Mouse (Mus musculus) lung, postnatal 25 days (tissue): ENCODE results near the gene Wdr34.
"Not testable (repeated sequence)": the region's sequence is repeated elsewhere in the genome, so short reads cannot be mapped to it uniquely, and the experiment has no call there.

ENCODE experiments used
- DNase-seq: peaks from one replicate; pipeline ENCODE4 v3.0.0; 2022; ENCODE audit warnings: low spot score

Gene Wdr34

GRCm38 (mm10) chr2:30066046-30066901 is 17.6 kb upstream of the Wdr34 start:
- DNase-seq = peak; percentile 96

- no peak for DNase-seq
Measured at GRCm38 (mm10) chr2:30064298-30064697, 15.6 kb upstream of the Wdr34 start.

- no peak for DNase-seq
Measured at GRCm38 (mm10) chr2:30063791-30064190, 15.1 kb upstream of the Wdr34 start.

GRCm38 (mm10) chr2:30063235-30063634 is 14.6 kb upstream of the Wdr34 start:
- no peak for DNase-seq

GRCm38 (mm10) chr2:30062249-30063093 is 13.8 kb upstream of the Wdr34 start:
- peak; percentile 64 for DNase-seq

GRCm38 (mm10) chr2:30061215-30062166 is 12.8 kb upstream of the Wdr34 start:
- peak; percentile 31 for DNase-seq

GRCm38 (mm10) chr2:30058418-30058817 is 9.7 kb upstream of the Wdr34 start:
- no peak for DNase-seq

GRCm38 (mm10) chr2:30057223-30057904 is 8.7 kb upstream of the Wdr34 start, which contains the start of gene Set:
TSS of gene Set (plus strand) at chr2:30057378.
- no peak for DNase-seq

GRCm38 (mm10) chr2:30056736-30057135 is 8.1 kb upstream of the Wdr34 start:
- DNase-seq = no peak

GRCm38 (mm10) chr2:30055310-30055709 is 6.6 kb upstream of the Wdr34 start:
- not testable (repeated sequence) for DNase-seq

GRCm38 (mm10) chr2:30051992-30052761 is 3.5 kb upstream of the Wdr34 start:
- DNase-seq = no peak

- DNase-seq = no peak
Measured at GRCm38 (mm10) chr2:30049831-30050230, 1.1 kb upstream of the Wdr34 start.

- no peak for DNase-seq
Measured at GRCm38 (mm10) chr2:30048101-30048501, 580 bp downstream of the Wdr34 start.

- no peak for DNase-seq
Measured at GRCm38 (mm10) chr2:30047127-30047526, 1.6 kb downstream of the Wdr34 start.

- DNase-seq = no peak
Measured at GRCm38 (mm10) chr2:30044550-30044949, 4.1 kb downstream of the Wdr34 start.

- DNase-seq = peak; percentile 82
Measured at GRCm38 (mm10) chr2:30042445-30042844, 6.2 kb downstream of the Wdr34 start.

GRCm38 (mm10) chr2:30039687-30040086 is 9.0 kb downstream of the Wdr34 start:
- no peak for DNase-seq

GRCm38 (mm10) chr2:30038370-30038769 is 10.3 kb downstream of the Wdr34 start:
- no peak for DNase-seq

GRCm38 (mm10) chr2:30037762-30038161 is 10.9 kb downstream of the Wdr34 start:
- DNase-seq = no peak

- no peak for DNase-seq
Measured at GRCm38 (mm10) chr2:30032957-30033356, 15.7 kb downstream of the Wdr34 start.
